Mouse (Mus musculus): Measurements from ENCODE around the gene Ttc9b. TPM values are rescaled to one million over a fixed set of nuclear protein-coding genes. Genes with fewer than 3 reads are reported as not detected.

Gene Ttc9b
- polyA plus RNA-seq, 1 experiment from 2014 or later: 66.2 TPM

GRCm38 (mm10) chr7:27674195-27674521 is 20.4 kb downstream of the Ttc9b start:
- H3K36me3 ChIP-seq: peaks cover 17% of the 10 kb centered on the region
- H3K27ac ChIP-seq (replicated peaks): peak overlapping the region; percentile 94
- no peaks in the 10 kb centered on the region for H3K27me3 ChIP-seq
- ATAC-seq (replicated peaks): peak; percentile 67; the same call in 1 of the 2 replicates
- WGBS: under 1% methylated on average over 36 of the region's 38 CpGs
- H3K9me3 ChIP-seq: no peaks in the 10 kb centered on the region
- peak overlapping the region; percentile 99 for H3K4me2 ChIP-seq (replicated peaks)
- peak overlapping the region; percentile 83 for H3K9ac ChIP-seq (replicated peaks)
- peaks cover 48% of the 10 kb centered on the region for H3K4me1 ChIP-seq
- H3K4me3 ChIP-seq: peak overlapping the region; percentile 81

GRCm38 (mm10) chr7:27674522-27675221 is 21.0 kb downstream of the Ttc9b start, which contains the start of gene Map3k10:
Gene Map3k10, minus strand, starts transcription at chr7:27674598.
- ATAC-seq (replicated peaks): peak; percentile 97
- Histone ChIP-seq H3K36me3 (peaks cover 17% of the 10 kb centered on the region), H3K9ac (replicated peaks) (peak within 1 kb of the TSS; percentile 83), H3K4me3 (peak within 1 kb of the TSS; percentile 81), H3K27me3 (no peaks in the 10 kb centered on the region), H3K4me1 (peaks cover 46% of the 10 kb centered on the region), H3K27ac (replicated peaks) (peak within 1 kb of the TSS; percentile 94), H3K4me2 (replicated peaks) (peak within 1 kb of the TSS; percentile 99), H3K9me3 (no peaks in the 10 kb centered on the region)
- WGBS: under 1% methylated on average over 31 of the region's 31 CpGs

- H3K27me3 ChIP-seq: no peaks in the 10 kb centered on the region
- peaks cover 40% of the 10 kb centered on the region for H3K4me1 ChIP-seq
- peak overlapping the region; percentile 99 for H3K4me2 ChIP-seq (replicated peaks)
- H3K9ac ChIP-seq (replicated peaks): peak overlapping the region; percentile 83
- H3K4me3 ChIP-seq: peak overlapping the region; percentile 81
- 32% methylated on average over 14 of the region's 14 CpGs for WGBS
- no peaks in the 10 kb centered on the region for H3K9me3 ChIP-seq
- ATAC-seq (replicated peaks): no peak
- peaks cover 12% of the 10 kb centered on the region for H3K36me3 ChIP-seq
- H3K27ac ChIP-seq (replicated peaks): peak overlapping the region; percentile 94
These were observed 21.5 kb downstream of the Ttc9b start for GRCm38 (mm10) chr7:27675222-27675612.

- H3K4me1 ChIP-seq: peaks cover 2% of the 10 kb centered on the region
- H3K27me3 ChIP-seq: no peaks in the 10 kb centered on the region
- H3K27ac ChIP-seq (replicated peaks): no peak overlapping the region
- WGBS: 81% methylated on average over 2 of the region's 2 CpGs
- no peaks in the 10 kb centered on the region for H3K36me3 ChIP-seq
- no peaks in the 10 kb centered on the region for H3K9me3 ChIP-seq
- no peak overlapping the region for H3K4me3 ChIP-seq
- ATAC-seq (replicated peaks): no peak
- no peak overlapping the region for H3K9ac ChIP-seq (replicated peaks)
- H3K4me2 ChIP-seq (replicated peaks): no peak overlapping the region
These were observed 29.5 kb downstream of the Ttc9b start for GRCm38 (mm10) chr7:27683218-27683617.

GRCm38 (mm10) chr7:27685220-27685619 is 31.5 kb downstream of the Ttc9b start:
- H3K9me3 ChIP-seq: no peaks in the 10 kb centered on the region
- H3K4me3 ChIP-seq: peak overlapping the region; percentile 28
- ATAC-seq (replicated peaks): no peak
- no peaks in the 10 kb centered on the region for H3K36me3 ChIP-seq
- peak overlapping the region; percentile 43 for H3K4me2 ChIP-seq (replicated peaks)
- 37% methylated on average over 5 of the region's 5 CpGs for WGBS
- H3K27me3 ChIP-seq: no peaks in the 10 kb centered on the region
- H3K9ac ChIP-seq (replicated peaks): 0 out of 2 replicates have a peak overlapping the region, but pooled peaks have one; percentile 20
- peaks cover 13% of the 10 kb centered on the region for H3K4me1 ChIP-seq
- H3K27ac ChIP-seq (replicated peaks): no peak overlapping the region

- H3K36me3 ChIP-seq: no peaks in the 10 kb centered on the region
- H3K27ac ChIP-seq (replicated peaks): no peak overlapping the region
These were observed 32.0 kb downstream of the Ttc9b start for GRCm38 (mm10) chr7:27685681-27686080.

GRCm38 (mm10) chr7:27687043-27687442 is 33.3 kb downstream of the Ttc9b start:
- Histone ChIP-seq H3K4me1 (peaks cover 16% of the 10 kb centered on the region), H3K9me3 (no peaks in the 10 kb centered on the region), H3K9ac (replicated peaks) (no peak overlapping the region), H3K4me2 (replicated peaks) (no peak overlapping the region), H3K27ac (replicated peaks) (no peak overlapping the region), H3K27me3 (no peaks in the 10 kb centered on the region), H3K36me3 (no peaks in the 10 kb centered on the region), H3K4me3 (no peak overlapping the region)
- WGBS: 79% methylated on average over 1 of the region's 1 CpGs
- no peak for ATAC-seq (replicated peaks)

More at GRCm38 (mm10) chr7:27685681-27686080, 32.0 kb downstream of the Ttc9b start:
- no peak for ATAC-seq (replicated peaks)
- peak overlapping the region; percentile 43 for H3K4me2 ChIP-seq (replicated peaks)
- H3K27me3 ChIP-seq: no peaks in the 10 kb centered on the region
- peaks cover 16% of the 10 kb centered on the region for H3K4me1 ChIP-seq
- 0 out of 2 replicates have a peak overlapping the region, but pooled peaks have one; percentile 20 for H3K9ac ChIP-seq (replicated peaks)
- H3K4me3 ChIP-seq: peak overlapping the region; percentile 28
- 0% methylated on average over 6 of the region's 6 CpGs for WGBS
- no peaks in the 10 kb centered on the region for H3K9me3 ChIP-seq

GRCm38 (mm10) chr7:27687836-27688235 is 34.1 kb downstream of the Ttc9b start:
- peak overlapping the region; percentile 89; the same call in 1 of the 2 replicates for H3K27ac ChIP-seq (replicated peaks)
- no peaks in the 10 kb centered on the region for H3K9me3 ChIP-seq
- WGBS: 75% methylated on average over 3 of the region's 3 CpGs
- peak overlapping the region; percentile 60 for H3K9ac ChIP-seq (replicated peaks)
- H3K27me3 ChIP-seq: no peaks in the 10 kb centered on the region
- H3K4me2 ChIP-seq (replicated peaks): peak overlapping the region; percentile 62; the same call in 1 of the 2 replicates
- peaks cover 16% of the 10 kb centered on the region for H3K4me1 ChIP-seq
- no peak for ATAC-seq (replicated peaks)
- H3K36me3 ChIP-seq: no peaks in the 10 kb centered on the region
- peak overlapping the region; percentile 50; the same call in 1 of the 2 replicates for H3K4me3 ChIP-seq

GRCm38 (mm10) chr7:27688246-27688788 is 34.6 kb downstream of the Ttc9b start:
- peak overlapping the region; percentile 50 for H3K4me3 ChIP-seq
- ATAC-seq (replicated peaks): no peak
- H3K27me3 ChIP-seq: no peaks in the 10 kb centered on the region
- no peaks in the 10 kb centered on the region for H3K36me3 ChIP-seq
- H3K9me3 ChIP-seq: no peaks in the 10 kb centered on the region
- WGBS: 40% methylated on average over 14 of the region's 14 CpGs
- H3K4me2 ChIP-seq (replicated peaks): peak overlapping the region; percentile 62
- H3K9ac ChIP-seq (replicated peaks): peak overlapping the region; percentile 60
- H3K27ac ChIP-seq (replicated peaks): peak overlapping the region; percentile 89
- peaks cover 16% of the 10 kb centered on the region for H3K4me1 ChIP-seq

GRCm38 (mm10) chr7:27688815-27689612 is 35.3 kb downstream of the Ttc9b start, which contains the start of gene Zfp607b:
Gene Zfp607b, plus strand, starts transcription at chr7:27689340.
- Histone ChIP-seq H3K4me3 (peak within 1 kb of the TSS; percentile 50), H3K9ac (replicated peaks) (peak within 1 kb of the TSS; percentile 60), H3K4me2 (replicated peaks) (peak within 1 kb of the TSS; percentile 62), H3K36me3 (no peaks in the 10 kb centered on the region), H3K27ac (replicated peaks) (peak within 1 kb of the TSS; percentile 89), H3K9me3 (no peaks in the 10 kb centered on the region), H3K4me1 (peaks cover 16% of the 10 kb centered on the region), H3K27me3 (no peaks in the 10 kb centered on the region)
- ATAC-seq (replicated peaks): peak; percentile 98
- WGBS: under 1% methylated on average over 19 of the region's 19 CpGs

GRCm38 (mm10) chr7:27691076-27691475 is 37.4 kb downstream of the Ttc9b start:
- H3K9me3 ChIP-seq: no peaks in the 10 kb centered on the region
- H3K27me3 ChIP-seq: no peaks in the 10 kb centered on the region
- H3K4me3 ChIP-seq: no peak overlapping the region
- no peak for ATAC-seq (replicated peaks)
- H3K27ac ChIP-seq (replicated peaks): no peak overlapping the region
- 44% methylated on average over 5 of the region's 5 CpGs for WGBS
- H3K9ac ChIP-seq (replicated peaks): no peak overlapping the region
- peaks cover 16% of the 10 kb centered on the region for H3K4me1 ChIP-seq
- no peak overlapping the region for H3K4me2 ChIP-seq (replicated peaks)
- 0 out of 2 replicates have a peak, but pooled peaks cover 3% of the 10 kb centered on the region for H3K36me3 ChIP-seq

- Histone ChIP-seq H3K27me3 (no peaks in the 10 kb centered on the region), H3K36me3 (peaks cover 23% of the 10 kb centered on the region), H3K4me2 (replicated peaks) (no peak overlapping the region), H3K9ac (replicated peaks) (no peak overlapping the region), H3K9me3 (no peaks in the 10 kb centered on the region), H3K4me3 (no peak overlapping the region), H3K4me1 (no peaks in the 10 kb centered on the region), H3K27ac (replicated peaks) (no peak overlapping the region)
- 13% methylated on average over 3 of the region's 3 CpGs for WGBS
- ATAC-seq (replicated peaks): no peak
These were observed 43.0 kb downstream of the Ttc9b start for GRCm38 (mm10) chr7:27696711-27697110.
